Mouse (Mus musculus) embryonic facial prominence, embryonic 15.5 days (tissue): ENCODE measurements around the gene Sirpb1b. TPM values are rescaled to one million over a fixed set of nuclear protein-coding genes. Genes with fewer than 3 reads are reported as not detected.

Experiments used
- polyA plus RNA-seq: library from polyadenylated mRNA; unstranded; fragments of >200 nt; fragmentation: Nextera tagmentation; extraction: Ambion mirVana; gene quantifications from 2 replicates; pipeline ENCODE4 v1.2.1, GENCODE M21; 2015

Sirpb1b gene
- polyA plus RNA-seq, 1 experiment from 2014 or later, result 0.12 TPM

Other genes starting within 250 kb of the Sirpb1b start
- not detected in 2 replicates for gene Gm9733, start 242.8 kb downstream of the Sirpb1b start, polyA plus RNA-seq
- not detected in 2 replicates for gene Sirpb1a, start 148.5 kb downstream of the Sirpb1b start, polyA plus RNA-seq